Mouse (Mus musculus) kidney, adult 8-10 months (tissue): Measurements from ENCODE around the gene Hivep3.

Source experiments
- DNase-seq, 2 experiments: peaks; one replicate each; pipeline ENCODE4 v3.0.0; 2022

Gene Hivep3

GRCm38 (mm10) chr4:119761459-119762121 is 28.0 kb downstream of the Hivep3 start:
- no peak for DNase-seq

DNA sequence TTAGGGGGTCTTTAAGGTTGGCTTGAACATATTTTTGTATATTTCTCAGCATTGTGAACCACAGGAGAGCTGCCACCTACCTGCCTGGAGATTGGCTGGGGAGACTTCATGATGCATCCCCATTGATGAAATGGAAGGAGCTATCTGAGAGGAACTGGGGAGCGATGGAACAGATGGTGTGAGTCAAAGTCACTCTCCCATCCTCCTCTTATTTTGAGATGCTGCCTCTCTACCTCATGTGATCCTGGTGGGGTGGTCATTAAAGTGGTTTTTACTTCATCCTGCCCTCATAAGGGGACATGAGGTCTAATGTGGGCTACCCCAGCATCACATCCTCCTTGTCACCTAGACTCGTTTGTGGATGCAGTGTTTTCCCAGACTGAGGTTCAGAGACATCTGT is 28.6 kb downstream of the Hivep3 start:
- no peak for DNase-seq

DNA sequence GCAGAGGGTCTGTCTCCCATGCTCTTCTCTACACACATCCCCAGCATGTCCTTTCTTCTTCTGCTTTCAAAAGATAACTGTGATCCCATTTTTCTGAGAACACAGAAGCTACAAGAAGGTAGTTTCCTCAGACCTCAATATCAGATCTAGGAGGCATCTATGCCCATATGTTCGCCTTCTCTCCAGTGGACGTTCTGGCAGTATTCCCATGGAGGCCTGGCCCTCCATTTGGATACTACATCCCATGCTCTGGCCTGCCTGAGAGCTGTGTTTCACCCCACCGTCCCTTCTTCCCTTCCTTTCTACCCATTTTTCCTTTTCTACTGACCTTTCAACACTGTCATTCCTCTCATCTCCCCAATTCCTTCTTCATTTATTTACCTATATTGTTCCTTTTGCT is 34.5 kb downstream of the Hivep3 start:
- no peak for DNase-seq

GRCm38 (mm10) chr4:119775913-119776312 is 42.3 kb downstream of the Hivep3 start:
- no peak for DNase-seq

- peak; percentile 5 to 15 for DNase-seq
These were observed 43.6 kb downstream of the Hivep3 start for GRCm38 (mm10) chr4:119777146-119777545.

GRCm38 (mm10) chr4:119779561-119780400 is 46.2 kb downstream of the Hivep3 start:
- DNase-seq, result no peak

- DNase-seq, result no peak
These were observed 47.3 kb downstream of the Hivep3 start for GRCm38 (mm10) chr4:119780881-119781280.

- no peak for DNase-seq
These were observed 51.4 kb downstream of the Hivep3 start for GRCm38 (mm10) chr4:119784959-119785358.

DNA sequence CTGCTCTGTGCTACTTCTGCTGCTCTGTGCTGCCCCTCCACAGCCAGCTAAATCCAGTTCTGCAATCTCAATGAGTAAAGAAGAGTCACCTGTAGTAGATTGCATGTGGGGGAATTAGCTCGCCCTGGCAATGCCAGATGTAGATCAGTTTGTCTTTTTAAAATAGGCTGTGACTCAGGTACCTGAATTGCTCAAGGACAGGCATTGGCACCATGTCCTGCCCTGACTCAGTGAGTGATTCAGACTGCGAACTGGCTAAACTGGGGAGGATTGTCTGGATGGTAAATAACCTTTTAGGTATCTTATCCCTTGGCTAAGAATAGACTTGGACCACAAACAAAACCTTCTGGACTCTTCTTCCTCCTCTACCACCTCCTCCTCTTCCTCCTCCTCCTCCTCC is 52.7 kb downstream of the Hivep3 start:
- DNase-seq, result no peak

DNA sequence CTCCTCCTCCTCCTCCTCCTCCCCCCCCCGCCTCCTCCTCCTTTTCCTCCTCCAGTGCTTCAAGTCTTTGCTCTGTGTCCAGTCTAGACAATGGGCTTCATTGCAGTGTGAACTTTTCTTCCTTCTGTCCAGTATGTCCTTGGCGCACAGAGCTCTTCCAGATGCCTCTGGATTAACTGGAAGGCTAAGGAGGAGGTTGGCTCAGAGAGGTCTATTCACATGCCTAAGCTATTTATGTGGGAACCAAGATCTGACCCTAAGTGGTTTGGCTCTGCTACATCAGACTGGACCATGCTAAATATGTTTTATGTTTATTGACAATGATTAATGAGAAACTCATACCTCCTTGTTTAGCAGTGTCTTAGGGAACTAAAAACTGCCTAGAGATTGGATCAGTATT is 53.1 kb downstream of the Hivep3 start:
- no peak for DNase-seq

DNA sequence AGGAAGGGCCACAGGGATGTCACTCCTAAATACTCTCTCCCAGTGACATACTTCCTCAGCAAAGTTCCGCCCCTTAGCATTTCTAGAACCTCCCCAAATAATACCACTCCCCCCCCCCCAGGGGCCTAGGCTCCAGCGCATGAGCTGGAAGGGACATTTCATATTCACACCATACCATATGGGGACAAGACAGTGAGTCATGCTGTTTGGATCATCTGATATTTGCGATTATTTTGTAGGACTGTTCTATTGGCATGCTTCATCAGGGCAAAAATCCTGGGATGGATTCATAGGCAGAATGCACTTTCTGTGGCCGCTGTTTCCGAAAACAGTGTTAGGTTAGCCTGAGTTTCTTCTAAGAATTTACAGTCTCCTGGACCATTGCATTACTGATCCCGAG is 55.2 kb downstream of the Hivep3 start:
- DNase-seq, result no peak

DNA sequence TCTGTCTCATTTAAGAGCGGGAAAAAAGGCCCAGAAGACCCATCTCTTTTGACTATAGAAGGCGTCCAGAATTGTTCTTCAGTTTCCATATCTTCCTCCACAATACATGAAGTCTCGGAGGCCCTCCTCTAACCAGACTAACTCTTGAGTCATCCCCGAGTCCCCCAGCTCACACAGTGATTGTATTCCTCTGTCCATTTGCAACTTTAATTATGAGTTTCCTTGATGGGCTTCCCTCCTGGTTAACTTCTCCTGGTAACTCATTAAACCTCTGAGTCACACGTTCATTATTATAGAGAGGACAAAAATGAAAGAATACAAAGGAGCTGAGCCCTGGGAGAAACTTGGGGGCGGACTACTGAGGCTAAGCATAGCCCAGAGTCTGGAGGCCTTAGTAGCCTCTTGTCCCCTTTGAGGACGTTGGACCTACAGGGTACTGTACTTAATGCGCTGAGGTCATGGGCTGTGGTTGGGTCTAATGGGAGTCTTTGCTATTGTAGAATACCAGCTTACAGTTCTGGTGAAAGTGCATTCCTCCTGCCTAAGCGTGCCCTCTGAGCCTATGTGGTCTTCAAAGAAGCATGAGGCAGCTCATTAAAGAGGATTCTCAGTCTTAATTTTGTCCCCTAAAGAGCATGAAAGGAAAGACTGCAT is 56.0 kb downstream of the Hivep3 start:
- no peak for DNase-seq

DNA sequence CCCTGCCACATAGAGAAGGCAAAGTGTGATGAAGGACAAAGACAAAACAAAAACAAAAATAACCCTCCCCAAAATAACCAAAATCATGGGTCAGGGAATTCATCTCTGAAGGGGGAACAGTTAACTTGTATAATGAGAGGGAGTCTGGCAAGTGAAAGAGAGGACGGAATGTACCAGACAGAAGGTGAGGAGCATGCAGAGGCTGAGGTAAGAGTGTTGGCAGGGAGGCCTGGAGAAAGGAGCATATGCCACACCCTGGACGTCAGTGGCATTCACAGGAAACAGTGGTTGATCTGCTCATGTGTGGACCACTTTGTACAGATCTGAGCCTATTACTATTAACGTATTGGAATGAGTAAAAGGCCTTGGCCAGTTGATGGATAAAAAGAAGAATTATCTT is 65.3 kb downstream of the Hivep3 start:
- no peak for DNase-seq

GRCm38 (mm10) chr4:119806556-119806955 is 73.0 kb downstream of the Hivep3 start:
- DNase-seq, result no peak

DNA sequence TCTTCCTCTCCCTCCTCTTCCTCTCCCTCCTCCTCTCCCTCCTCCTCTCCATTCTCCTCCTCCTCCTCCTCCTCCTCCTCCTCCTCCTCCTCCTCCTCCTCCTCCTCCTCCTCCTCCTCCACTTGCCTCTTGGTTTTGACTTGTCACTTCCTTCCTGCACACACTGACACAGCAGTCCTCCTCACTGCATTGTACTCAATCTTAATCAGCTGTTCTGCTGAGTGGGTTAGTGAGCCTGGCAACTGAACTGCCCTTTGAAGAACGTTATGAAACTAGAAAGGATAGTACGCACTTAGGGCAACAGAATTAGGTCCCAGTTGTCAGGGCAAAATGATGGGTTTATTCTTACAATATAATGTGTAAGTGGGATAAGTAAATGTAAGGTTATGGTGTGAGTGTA is 73.8 kb downstream of the Hivep3 start:
- no peak for DNase-seq

- DNase-seq, result peak; percentile 24 to 38
These were observed 75.7 kb downstream of the Hivep3 start for GRCm38 (mm10) chr4:119809245-119809644.

DNA sequence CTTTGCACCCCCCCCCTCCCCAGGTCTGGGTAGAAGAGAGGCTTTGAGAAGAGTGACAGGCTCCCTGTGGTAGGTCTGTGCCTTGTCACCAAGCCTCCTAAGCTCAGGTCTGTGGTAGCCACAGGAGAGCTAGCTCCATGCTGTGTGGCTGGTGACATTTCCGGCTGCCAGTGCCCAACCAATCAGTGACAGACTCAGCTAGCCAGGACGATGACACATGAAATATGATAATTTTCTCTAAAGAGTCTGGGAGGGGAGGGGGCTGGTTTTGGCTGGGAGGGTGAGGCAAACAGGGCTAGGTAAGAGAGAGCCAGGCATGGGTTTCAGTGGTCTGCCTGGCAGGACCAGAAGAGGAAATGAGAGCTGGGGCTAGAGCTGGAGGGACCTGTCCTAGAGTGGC is 79.2 kb downstream of the Hivep3 start:
- DNase-seq, result no peak

DNA sequence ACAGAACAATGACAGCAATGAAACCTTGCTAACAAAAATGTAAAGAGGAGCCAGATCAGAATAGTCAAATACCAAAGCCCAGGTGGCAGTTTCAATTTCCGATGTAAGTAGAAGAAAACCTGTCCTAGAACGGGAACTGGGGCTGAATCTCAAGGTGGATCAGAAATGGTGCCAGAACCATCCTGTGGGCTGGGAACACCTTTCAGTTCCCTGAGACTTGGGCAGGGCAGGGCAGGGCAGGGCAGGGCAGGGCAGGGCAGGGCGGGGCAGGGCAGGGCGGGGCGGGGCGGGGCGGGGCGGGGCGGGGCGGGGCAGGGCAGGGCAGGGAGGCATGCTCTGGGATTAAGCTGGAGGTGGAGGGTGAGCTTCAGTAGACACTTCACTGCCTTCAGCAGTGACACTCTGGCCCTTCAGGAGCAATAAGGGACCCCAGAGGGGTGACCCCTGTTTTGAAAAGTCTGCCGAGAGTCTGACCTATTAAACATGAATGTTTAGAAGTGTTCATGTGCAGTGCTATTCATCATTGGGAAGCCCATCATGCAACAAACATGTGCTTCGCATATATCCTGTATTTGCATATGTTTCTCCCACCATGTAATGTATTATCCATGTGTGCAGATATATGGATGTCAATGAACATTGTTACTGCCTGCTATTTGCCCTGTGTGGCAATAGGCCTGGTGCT is 80.1 kb downstream of the Hivep3 start:
- DNase-seq, result no peak

DNA sequence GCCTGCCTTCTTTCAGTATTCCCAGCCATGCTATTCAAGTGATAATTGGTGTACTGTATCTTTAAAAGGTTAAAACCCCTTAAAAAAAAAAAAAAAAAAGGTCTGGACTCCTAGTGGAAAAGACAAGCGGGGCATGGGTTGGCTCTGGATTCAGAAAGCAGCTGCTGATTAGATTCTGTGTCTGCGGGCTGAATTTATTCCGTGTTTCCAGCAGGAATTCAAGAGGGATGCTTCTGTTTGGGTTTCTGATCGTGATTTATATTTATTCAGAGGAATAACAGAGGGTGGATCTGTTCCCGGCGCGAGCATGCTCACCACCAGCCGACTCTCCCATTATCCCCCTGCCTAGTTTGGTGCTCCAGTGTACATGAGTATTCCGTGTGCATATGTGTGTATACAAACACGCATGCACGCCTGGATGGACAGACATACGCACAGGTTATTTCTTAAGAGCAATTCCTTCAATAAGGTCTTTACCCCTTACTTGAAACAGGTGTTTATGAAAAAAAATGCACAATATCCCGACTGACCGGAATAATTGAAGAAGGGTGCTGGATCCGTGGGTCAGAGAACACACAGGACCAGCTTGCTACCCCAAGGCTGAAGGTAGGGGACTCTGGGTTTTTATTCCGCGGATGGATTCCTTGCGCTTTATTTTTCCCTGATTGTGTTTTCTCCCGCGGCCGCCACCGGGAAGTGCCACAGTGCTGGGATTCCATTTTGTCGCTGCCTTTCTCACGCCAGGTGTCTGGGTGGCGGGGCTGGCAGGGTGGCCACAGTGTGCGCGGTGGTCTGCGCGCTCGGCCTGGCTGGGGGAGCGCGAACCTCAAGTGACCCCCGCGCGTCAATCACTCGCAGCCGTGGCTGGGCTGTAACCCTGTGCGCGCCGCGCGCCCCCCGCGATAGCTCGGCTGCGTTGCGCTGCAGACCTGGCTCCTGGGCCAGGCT is 80.9 kb downstream of the Hivep3 start:
- DNase-seq, result no peak

DNA sequence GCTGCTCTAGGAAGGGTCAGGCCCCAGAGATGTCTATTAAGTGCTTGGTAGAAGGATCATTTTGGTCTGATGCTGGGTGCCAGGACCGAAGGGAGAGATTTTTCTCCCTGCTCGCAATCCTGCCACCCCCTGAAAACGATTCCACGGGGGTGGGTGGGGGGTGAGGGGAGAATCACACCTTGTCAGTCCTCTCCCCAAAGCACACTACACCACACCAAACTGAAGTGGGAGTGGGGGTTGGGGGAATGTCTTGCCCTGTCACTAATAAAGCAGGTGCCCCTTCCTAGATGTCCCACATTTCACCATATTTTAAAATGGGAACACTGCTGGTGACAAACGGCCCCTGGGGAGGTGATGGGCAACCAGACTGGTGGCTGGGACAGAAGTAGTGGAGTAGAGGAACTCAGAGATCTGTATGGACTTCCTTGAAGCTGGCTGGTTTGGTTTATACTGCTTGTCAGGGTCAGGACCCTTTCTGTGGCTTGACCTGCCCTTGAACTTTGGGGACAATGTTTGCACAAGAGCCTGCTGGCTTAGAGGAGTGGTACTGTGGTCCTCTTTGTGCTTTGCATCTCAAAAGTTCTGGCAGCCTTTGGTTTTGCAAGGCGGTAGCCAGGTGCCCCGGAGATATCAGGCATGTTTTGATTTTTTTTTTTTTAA is 81.7 kb downstream of the Hivep3 start:
- DNase-seq, result no peak

GRCm38 (mm10) chr4:119815793-119816161 is 82.2 kb downstream of the Hivep3 start:
- DNase-seq, result no peak
